Mouse (Mus musculus) embryonic fibroblast, embryonic 13.5 days (primary cell): Measurements from ENCODE around the gene Shisa9.

Experiments
- CTCF ChIP-seq: IDR thresholded peaks from 2 replicates; pipeline ENCODE4 v1.5.1; 2011; ENCODE audit warnings: mild to moderate bottlenecking, control low read depth, low read length, moderate library complexity, borderline replicate concordance; ENCODE audit not compliant: insufficient read depth
- POLR2A ChIP-seq: IDR thresholded peaks from 2 replicates; pipeline ENCODE4 v1.6.1; 2011; ENCODE audit warnings: low read depth, mild to moderate bottlenecking, control low read depth, low read length, moderate library complexity

GRCm38 (mm10) chr16:12052051-12052450 lies 68.1 kb downstream of the Shisa9 start:
- TF ChIP-seq CTCF (no peak), POLR2A (no peak)
